In the genomic region with DNA sequence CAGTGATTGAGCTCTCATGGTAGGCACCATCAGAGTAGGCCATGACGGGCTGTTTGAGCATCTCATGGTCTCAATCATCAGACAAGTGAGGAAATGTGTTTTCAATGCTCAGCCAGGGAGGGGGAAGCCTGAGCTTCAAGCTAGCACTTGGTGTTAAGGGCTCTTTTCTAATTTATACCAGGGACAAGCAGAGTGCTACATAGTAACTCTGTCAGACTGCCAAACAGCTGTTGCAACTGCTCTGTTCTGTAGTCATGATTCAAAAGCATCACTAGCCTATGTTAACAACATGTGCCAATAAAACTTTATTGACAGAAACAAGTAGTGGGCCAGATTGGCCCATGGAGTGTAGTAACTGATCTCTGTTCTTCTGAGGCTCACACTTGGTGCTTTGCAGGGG, we compare ENCODE assay signal across 16 mouse cellular contexts.
DNase-seq lines count a peak whose midpoint lies in the region; ATAC-seq lines count a peak whose summit lies in the region.
"Had no signal": no experiment of that assay in that cellular context is flagged by ENCODE, and none has a peak within 500 bp of the region (broad histone marks: within the 10 kb centered on the region; RNA-seq: fewer than 3 reads in every experiment).

No protein-coding gene starts in this region.

- peak overlapping the region; percentile 56; the same call in 1 of the 2 replicates for H3K27ac ChIP-seq in forebrain, embryonic 15.5 days (replicated peaks)
- no peak overlapping the region for H3K27ac ChIP-seq in forebrain, embryonic 16.5 days (ENCODE audit: low read length)
- H3K27ac ChIP-seq in hindbrain, embryonic 15.5 days (replicated peaks): 0 out of 2 replicates have a peak overlapping the region, but pooled peaks have one; percentile 2
- no peak overlapping the region; the same call in 1 of the 2 replicates for H3K27ac ChIP-seq in hindbrain, embryonic 12.5 days
- H3K27ac ChIP-seq in midbrain, embryonic 14.5 days (replicated peaks; ENCODE audit: low read depth, low read length): peak overlapping the region; percentile 65
- no peak overlapping the region for H3K27ac ChIP-seq in midbrain, embryonic 10.5 days (replicated peaks)
- H3K27ac ChIP-seq: heart, embryonic 13.5 days; hindbrain, postnatal 0 days had no signal

- no peak overlapping the region for H3K4me3 ChIP-seq in forebrain, embryonic 15.5 days
- H3K4me3 ChIP-seq in forebrain, embryonic 16.5 days (replicated peaks; ENCODE audit: low read length): no peak overlapping the region
- H3K4me3 ChIP-seq in hindbrain, embryonic 15.5 days: no peak overlapping the region
- no peak overlapping the region for H3K4me3 ChIP-seq in hindbrain, embryonic 12.5 days
- H3K4me3 ChIP-seq in midbrain, embryonic 14.5 days (replicated peaks; ENCODE audit: low read depth, low read length): no peak overlapping the region
- no peak overlapping the region for H3K4me3 ChIP-seq in midbrain, embryonic 10.5 days
- H3K4me3 ChIP-seq: heart, embryonic 13.5 days had no signal

- H3K36me3 ChIP-seq in forebrain, embryonic 15.5 days: no peaks in the 10 kb centered on the region
- no peaks in the 10 kb centered on the region for H3K36me3 ChIP-seq in forebrain, embryonic 16.5 days (ENCODE audit: control insufficient read depth, insufficient read depth)
- H3K36me3 ChIP-seq in hindbrain, embryonic 15.5 days: no peaks in the 10 kb centered on the region
- no peaks in the 10 kb centered on the region for H3K36me3 ChIP-seq in hindbrain, embryonic 12.5 days
- H3K36me3 ChIP-seq in midbrain, embryonic 14.5 days (ENCODE audit: control insufficient read depth, insufficient read depth, low read length): no peaks in the 10 kb centered on the region
- no peaks in the 10 kb centered on the region for H3K36me3 ChIP-seq in midbrain, embryonic 10.5 days
- H3K36me3 ChIP-seq: heart, embryonic 13.5 days had no signal

- no peak overlapping the region for H3K9ac ChIP-seq in forebrain, embryonic 15.5 days (replicated peaks)
- H3K9ac ChIP-seq in forebrain, embryonic 16.5 days (replicated peaks; ENCODE audit: low read depth, low read length): no peak overlapping the region
- H3K9ac ChIP-seq in hindbrain, embryonic 15.5 days: no peak overlapping the region
- H3K9ac ChIP-seq in hindbrain, embryonic 12.5 days: no peak overlapping the region
- H3K9ac ChIP-seq in midbrain, embryonic 14.5 days (replicated peaks; ENCODE audit: low read length): no peak overlapping the region
- H3K9ac ChIP-seq: forebrain, postnatal 0 days; heart, embryonic 13.5 days had no signal

- peaks cover 10% of the 10 kb centered on the region for H3K4me1 ChIP-seq in forebrain, embryonic 15.5 days
- peaks cover 9% of the 10 kb centered on the region for H3K4me1 ChIP-seq in forebrain, embryonic 16.5 days (replicated peaks; ENCODE audit: control insufficient read depth, insufficient read depth, low read length)
- H3K4me1 ChIP-seq in hindbrain, embryonic 15.5 days (replicated peaks): 0 out of 2 replicates have a peak, but pooled peaks cover 5% of the 10 kb centered on the region
- peaks cover 4% of the 10 kb centered on the region; the same call in 1 of the 2 replicates for H3K4me1 ChIP-seq in hindbrain, embryonic 12.5 days
- H3K4me1 ChIP-seq in midbrain, embryonic 14.5 days (ENCODE audit: control insufficient read depth, insufficient read depth, low read length): no peaks in the 10 kb centered on the region
- no peaks in the 10 kb centered on the region for H3K4me1 ChIP-seq in midbrain, embryonic 10.5 days
- H3K4me1 ChIP-seq: heart, embryonic 13.5 days had no signal

- no peak for ATAC-seq in forebrain, embryonic 15.5 days (replicated peaks)
- no peak for ATAC-seq in forebrain, embryonic 16.5 days
- no peak for ATAC-seq in hindbrain, embryonic 15.5 days (ENCODE audit: low FRiP score, low read depth)
- no peak for ATAC-seq in hindbrain, embryonic 12.5 days (ENCODE audit: low FRiP score)
- no peak for ATAC-seq in midbrain, embryonic 14.5 days (ENCODE audit: low FRiP score, low TSS enrichment)
- ATAC-seq: activated CD4-positive, CD25-positive, alpha-beta regulatory T cell, adult 4 months; forebrain, postnatal 0 days; hindbrain, postnatal 0 days; Patski had no signal

- no peaks in the 10 kb centered on the region for H3K9me3 ChIP-seq in forebrain, embryonic 15.5 days
- H3K9me3 ChIP-seq in forebrain, embryonic 16.5 days (ENCODE audit: control insufficient read depth, low read length): no peaks in the 10 kb centered on the region
- H3K9me3 ChIP-seq in hindbrain, embryonic 15.5 days: no peaks in the 10 kb centered on the region
- no peaks in the 10 kb centered on the region for H3K9me3 ChIP-seq in hindbrain, embryonic 12.5 days (replicated peaks)
- no peaks in the 10 kb centered on the region for H3K9me3 ChIP-seq in midbrain, embryonic 14.5 days (ENCODE audit: control insufficient read depth, low read length)
- no peaks in the 10 kb centered on the region for H3K9me3 ChIP-seq in midbrain, embryonic 10.5 days (replicated peaks)
- H3K9me3 ChIP-seq: heart, embryonic 13.5 days had no signal

- 85% methylated on average over 1 of the region's 1 CpGs for WGBS in forebrain, embryonic 15.5 days
- WGBS in forebrain, embryonic 16.5 days: 68% methylated on average over 1 of the region's 1 CpGs
- 81% methylated on average over 1 of the region's 1 CpGs for WGBS in hindbrain, embryonic 15.5 days
- 81% methylated on average over 1 of the region's 1 CpGs for WGBS in hindbrain, embryonic 12.5 days
- 83% methylated on average over 1 of the region's 1 CpGs for WGBS in midbrain, embryonic 14.5 days
- WGBS in midbrain, embryonic 10.5 days: 87% methylated on average over 1 of the region's 1 CpGs

- H3K4me2 ChIP-seq in forebrain, embryonic 15.5 days (replicated peaks): no peak overlapping the region
- no peak overlapping the region for H3K4me2 ChIP-seq in forebrain, embryonic 16.5 days (ENCODE audit: low read length)
- H3K4me2 ChIP-seq in hindbrain, embryonic 15.5 days: no peak overlapping the region
- H3K4me2 ChIP-seq in hindbrain, embryonic 12.5 days (replicated peaks): no peak overlapping the region
- no peak overlapping the region for H3K4me2 ChIP-seq in midbrain, embryonic 14.5 days (ENCODE audit: low read length)
- H3K4me2 ChIP-seq: heart, embryonic 13.5 days had no signal

- no peak for DNase-seq in midbrain, embryonic 14.5 days
- no peak for DNase-seq in midbrain, embryonic 10.5 days (ENCODE audit: low spot score)
- no peak for DNase-seq in c-Kit-positive CD71-positive TER-119-positive erythroid progenitor cells, embryonic 14.5 days (ENCODE audit: low spot score)
- DNase-seq: adrenal gland, postnatal 14 days; cerebellum, adult 2 months; forebrain, postnatal 0 days; gastrocnemius, postnatal 14 days; heart, postnatal 36 days had no signal

- H3K27me3 ChIP-seq in forebrain, embryonic 15.5 days: no peaks in the 10 kb centered on the region
- H3K27me3 ChIP-seq in forebrain, embryonic 16.5 days (replicated peaks; ENCODE audit: control insufficient read depth, insufficient read depth, low read length): no peaks in the 10 kb centered on the region
- H3K27me3 ChIP-seq in hindbrain, embryonic 15.5 days: no peaks in the 10 kb centered on the region
- H3K27me3 ChIP-seq in hindbrain, embryonic 12.5 days: no peaks in the 10 kb centered on the region
- no peaks in the 10 kb centered on the region for H3K27me3 ChIP-seq in midbrain, embryonic 14.5 days (ENCODE audit: control insufficient read depth, insufficient read depth, low read length)
- no peaks in the 10 kb centered on the region for H3K27me3 ChIP-seq in midbrain, embryonic 10.5 days (ENCODE audit: low read depth, poor library complexity, severe bottlenecking)
- H3K27me3 ChIP-seq: Patski had no signal

Comparison
In these comparisons a context has a peak if more than half of its experiments do, and no peak if none do; other contexts are left out.
1. H3K27ac ChIP-seq: peak in forebrain, embryonic 15.5 days (single experiment), hindbrain, embryonic 15.5 days (single experiment) and midbrain, embryonic 14.5 days (single experiment); none in forebrain, embryonic 16.5 days (single experiment), hindbrain, embryonic 12.5 days (single experiment) and midbrain, embryonic 10.5 days (single experiment).